Mouse (Mus musculus) gastrocnemius, adult 8-10 months (tissue): ENCODE data around the gene Tceanc2. TPM values are rescaled to one million over a fixed set of nuclear protein-coding genes. Genes with fewer than 3 reads are reported as not detected.

Experiments
- DNase-seq, 2 experiments: peaks; one replicate each; pipeline ENCODE4 v3.0.0; 2022; ENCODE audit warnings: low spot score in 2 of 2
- total RNA-seq, 4 experiments: library from RNA; stranded (reverse); gene quantifications; 2 replicates each; pipeline ENCODE4 v1.2.4; 2022

Tceanc2 gene
- total RNA-seq, 4 experiments from 2014 or later: 11.0 to 14.8 (median 11.9) TPM

- no peak for DNase-seq
Observed at GRCm38 (mm10) chr4:107091696-107092095, 87.2 kb downstream of the Tceanc2 start.

- no peak for DNase-seq
Observed at GRCm38 (mm10) chr4:107084858-107085257, 94.1 kb downstream of the Tceanc2 start.

- DNase-seq: no peak
Observed at GRCm38 (mm10) chr4:107084343-107084742, 94.6 kb downstream of the Tceanc2 start.

Other genes starting within 250 kb of the Tceanc2 start
- gene Mrpl37, start 112.2 kb downstream of the Tceanc2 start, total RNA-seq: 10 to 100 TPM; 77.8 to 92.6 (median 86.3) TPM
- 10 to 100 TPM; 15.6 to 27.1 (median 16.7) TPM for gene Cyb5rl, start 112.1 kb downstream of the Tceanc2 start, total RNA-seq
- gene Cdcp2, start 82.2 kb downstream of the Tceanc2 start, total RNA-seq: not detected
- 10 to 100 TPM; 79.9 to 91.5 (median 85.1) TPM for gene Tmem59, start 717 bp downstream of the Tceanc2 start, total RNA-seq
- not detected for gene Ldlrad1, start 30.1 kb upstream of the Tceanc2 start, total RNA-seq
- gene Lrrc42, start 74.4 kb upstream of the Tceanc2 start, total RNA-seq: 10 to 100 TPM in 1 of 4 experiments, 1 to 10 TPM in 3; 7.1 to 11.4 (median 8.4) TPM
- gene Hspb11, start 74.5 kb upstream of the Tceanc2 start, total RNA-seq: 1 to 10 TPM; 6.2 to 9.1 (median 7.1) TPM
- gene Dio1, start 128.1 kb upstream of the Tceanc2 start, total RNA-seq: under 1 TPM in 1 of 4 experiments, not detected in 3; 0.16 TPM
- gene Yipf1, start 135.2 kb upstream of the Tceanc2 start, total RNA-seq: 1 to 10 TPM; 7.4 to 9.7 (median 8.9) TPM
- gene Ndc1, start 188.7 kb upstream of the Tceanc2 start, total RNA-seq: 1 to 10 TPM; 5.8 to 9.5 (median 6.5) TPM